Mouse (Mus musculus) heart, embryonic 16.5 days (tissue): Measurements from ENCODE around the gene Gpr119. TPM values are rescaled to one million over a fixed set of nuclear protein-coding genes. Genes with fewer than 3 reads are reported as not detected.

Source experiments
- ATAC-seq: fragments of 200-750 bp; cut with Nextera tagmentation; replicated peaks from 2 replicates; pipeline ENCODE4 v1.8.0; 2017; ENCODE audit warnings: moderate number of reproducible peaks; ENCODE audit not compliant: insufficient read depth, low FRiP score; ENCODE audit errors: extremely low read depth
- H3K27ac ChIP-seq: fragments of 300-500 bp; sonication (generic); 2 replicates; pipeline ENCODE4 v1.5.1; 2014; ENCODE audit warnings: mild to moderate bottlenecking, low read length, control low read depth, moderate library complexity
- H3K27me3 ChIP-seq: fragments of 300-500 bp; sonication (generic); 2 replicates; pipeline ENCODE4 v1.6.1; 2014; ENCODE audit warnings: low read length, mixed read lengths; ENCODE audit not compliant: control insufficient read depth, insufficient read depth
- H3K36me3 ChIP-seq: fragments of 300-500 bp; sonication (generic); 2 replicates; pipeline ENCODE4 v1.6.1; 2014; ENCODE audit not compliant: control insufficient read depth, insufficient read depth
- H3K4me1 ChIP-seq: fragments of 300-500 bp; sonication (generic); 2 replicates; pipeline ENCODE4 v1.6.1; 2014; ENCODE audit warnings: low read length, mixed read lengths; ENCODE audit not compliant: control insufficient read depth, insufficient read depth
- H3K4me2 ChIP-seq: fragments of 300-500 bp; sonication (generic); 2 replicates; pipeline ENCODE4 v1.6.1; 2014; ENCODE audit warnings: low read depth, mild to moderate bottlenecking, control low read depth, low read length
- H3K4me3 ChIP-seq: fragments of 300-500 bp; sonication (generic); 2 replicates; pipeline ENCODE4 v1.5.1; 2014; ENCODE audit warnings: mild to moderate bottlenecking, control low read depth, low read length
- H3K9ac ChIP-seq: fragments of 300-500 bp; sonication (generic); 2 replicates; pipeline ENCODE4 v1.6.1; 2014; ENCODE audit warnings: low read length, control low read depth
- H3K9me3 ChIP-seq: fragments of 300-500 bp; sonication (generic); replicated peaks from 2 replicates; pipeline ENCODE4 v1.6.1; 2016; ENCODE audit warnings: low read length; ENCODE audit not compliant: control insufficient read depth
- WGBS: fragments of 180-500 bp; shearing (Covaris S2); extraction: QIAGEN DNeasy Blood & Tissue Kit; methylation state at CpG from one replicate; pipeline ENCODE4 v1.1.7; 2014; 5-methylcytosine and 5-hydroxymethylcytosine counted together
- microRNA-seq: library from miRNA; unstranded; fragments of <30 nt; microRNA quantifications from one replicate; pipeline ENCODE4, GENCODE M21; 2017
- polyA plus RNA-seq: library from polyadenylated mRNA; unstranded; fragments of >200 nt; fragmentation: Nextera tagmentation; extraction: Ambion mirVana; gene quantifications from 2 replicates; pipeline ENCODE4 v1.2.1, GENCODE M21; 2015

Gene Gpr119
- polyA plus RNA-seq, 1 experiment from 2014 or later = not detected

DNA sequence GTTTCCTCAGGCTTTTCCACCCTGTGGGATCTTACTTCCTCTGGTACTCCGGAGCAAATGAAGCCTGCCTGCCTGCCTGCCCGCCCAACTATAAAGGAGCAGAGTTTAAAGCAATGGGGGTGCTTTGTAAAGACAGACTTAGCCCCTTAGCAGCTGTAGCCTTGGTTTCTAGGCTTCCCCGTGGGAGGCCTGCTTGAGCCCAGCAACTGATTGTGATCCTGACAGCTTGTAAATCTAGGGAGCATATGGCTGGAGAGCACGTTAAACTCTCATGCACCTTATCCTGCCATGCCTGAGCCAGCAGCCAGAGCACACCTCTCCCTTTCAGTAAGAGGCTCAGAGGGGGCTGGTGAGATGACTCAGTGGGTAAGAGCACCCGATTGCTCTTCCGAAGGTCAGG, 7.5 kb downstream of the Gpr119 start:
- ATAC-seq = no peak
- WGBS = 49% methylated on average over 6 of the region's 6 CpGs
- no peaks in the 10 kb centered on the region for H3K4me1 ChIP-seq
- H3K4me3 ChIP-seq = no peak overlapping the region
- no peak overlapping the region for H3K27ac ChIP-seq
- no peaks in the 10 kb centered on the region for H3K9me3 ChIP-seq
- H3K36me3 ChIP-seq = no peaks in the 10 kb centered on the region
- no peaks in the 10 kb centered on the region for H3K27me3 ChIP-seq
- no peak overlapping the region for H3K4me2 ChIP-seq
- no peak overlapping the region for H3K9ac ChIP-seq

- 84% methylated on average over 2 of the region's 2 CpGs for WGBS
- Histone ChIP-seq H3K4me1 (no peaks in the 10 kb centered on the region), H3K9ac (no peak overlapping the region), H3K9me3 (no peaks in the 10 kb centered on the region), H3K27ac (no peak overlapping the region), H3K4me2 (no peak overlapping the region), H3K4me3 (no peak overlapping the region), H3K36me3 (no peaks in the 10 kb centered on the region), H3K27me3 (no peaks in the 10 kb centered on the region)
- no peak for ATAC-seq
These were observed 30.2 kb downstream of the Gpr119 start for GRCm38 (mm10) chrX:48644122-48644521.

- no peak overlapping the region for H3K4me2 ChIP-seq
- no peak overlapping the region for H3K9ac ChIP-seq
- no peak overlapping the region for H3K27ac ChIP-seq
- H3K27me3 ChIP-seq = no peaks in the 10 kb centered on the region
- WGBS = 59% methylated on average over 2 of the region's 2 CpGs
- no peaks in the 10 kb centered on the region for H3K36me3 ChIP-seq
- H3K9me3 ChIP-seq = no peaks in the 10 kb centered on the region
- H3K4me1 ChIP-seq = no peaks in the 10 kb centered on the region
- no peak for ATAC-seq
- no peak overlapping the region for H3K4me3 ChIP-seq
These were observed 37.2 kb downstream of the Gpr119 start for GRCm38 (mm10) chrX:48637032-48637431.

GRCm38 (mm10) chrX:48624054-48624420, 50.2 kb downstream of the Gpr119 start:
- Histone ChIP-seq H3K9ac (peak overlapping the region; percentile 71), H3K36me3 (no peaks in the 10 kb centered on the region), H3K27ac (no peak overlapping the region; the same call in 1 of the 2 replicates), H3K9me3 (no peaks in the 10 kb centered on the region), H3K4me2 (peak overlapping the region; percentile 71), H3K4me1 (no peaks in the 10 kb centered on the region), H3K27me3 (no peaks in the 10 kb centered on the region), H3K4me3 (peak overlapping the region; percentile 75)
- ATAC-seq = no peak
- WGBS = 13% methylated on average over 9 of the region's 9 CpGs

DNA sequence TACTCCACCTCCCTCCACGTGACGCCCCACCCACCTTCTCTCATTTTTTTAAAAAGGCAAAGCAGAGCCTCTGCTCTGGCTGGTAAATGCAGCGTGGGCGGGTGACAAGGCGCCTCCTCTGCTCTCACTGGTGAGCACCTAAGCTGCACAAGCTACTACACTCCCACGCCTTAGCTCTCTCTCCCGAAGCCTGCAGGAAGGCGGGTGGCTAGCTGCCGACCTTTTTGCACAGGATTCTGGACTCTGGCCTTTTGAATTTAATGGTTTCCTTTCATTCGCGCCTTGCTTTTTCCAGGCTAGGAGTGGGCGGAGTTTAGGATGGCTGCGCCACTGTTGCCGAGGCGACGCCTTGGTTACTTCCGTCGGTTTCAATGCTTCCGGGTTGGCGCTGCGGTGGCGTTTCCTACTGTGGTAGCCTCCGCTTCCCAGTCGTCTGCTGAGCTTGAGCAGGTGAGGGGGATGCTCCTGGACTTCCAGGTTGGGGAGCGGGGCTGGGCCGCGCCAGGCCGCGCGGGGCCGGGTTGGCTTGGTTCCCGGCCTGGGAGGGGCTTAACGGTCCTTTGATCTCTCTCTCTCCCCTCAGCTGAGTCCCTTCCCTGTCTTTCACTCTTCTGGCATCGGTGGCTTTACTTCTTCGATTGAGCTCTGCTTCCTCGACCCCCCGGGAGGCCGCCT, 50.8 kb downstream of the Gpr119 start, which contains the start of gene Slc25a14:
Gene Slc25a14 (plus strand): TSS at position 35 of the 675 bp plus-strand sequence.
- H3K4me3 ChIP-seq = peak within 1 kb of the TSS; percentile 75
- peak within 1 kb of the TSS; percentile 72 for H3K27ac ChIP-seq
- H3K9me3 ChIP-seq = no peaks in the 10 kb centered on the region
- H3K4me2 ChIP-seq = peak within 1 kb of the TSS; percentile 71
- H3K36me3 ChIP-seq = no peaks in the 10 kb centered on the region
- peak; percentile 96 for ATAC-seq
- peak within 1 kb of the TSS; percentile 71 for H3K9ac ChIP-seq
- no peaks in the 10 kb centered on the region for H3K27me3 ChIP-seq
- WGBS = 14% methylated on average over 38 of the region's 38 CpGs
- no peaks in the 10 kb centered on the region for H3K4me1 ChIP-seq

DNA sequence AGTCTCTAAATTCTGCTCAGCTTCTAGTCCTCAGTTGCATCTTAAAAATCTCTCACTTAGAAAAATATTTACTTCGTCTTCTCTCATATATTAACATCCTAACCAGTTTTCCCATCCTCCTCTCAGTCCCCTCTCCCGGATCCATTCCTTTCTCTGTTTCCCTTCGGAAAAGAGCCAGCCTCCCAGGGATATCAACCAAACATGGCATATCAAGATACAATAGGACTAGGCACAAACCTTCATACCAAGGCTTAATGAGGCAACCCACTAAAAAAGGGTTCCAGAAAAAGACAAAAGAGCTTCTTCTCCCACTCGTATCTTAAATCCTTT, 51.3 kb downstream of the Gpr119 start:
- Histone ChIP-seq H3K9ac (peak overlapping the region; percentile 71), H3K27ac (peak overlapping the region; percentile 72), H3K9me3 (no peaks in the 10 kb centered on the region), H3K4me1 (no peaks in the 10 kb centered on the region), H3K27me3 (no peaks in the 10 kb centered on the region), H3K4me2 (peak overlapping the region; percentile 71), H3K36me3 (no peaks in the 10 kb centered on the region), H3K4me3 (peak overlapping the region; percentile 75)
- ATAC-seq = peak; percentile 16; the same call in 1 of the 2 replicates
- 16% methylated on average over 4 of the region's 4 CpGs for WGBS

Small RNA genes within 50 kb of the gene (microRNA-seq; reads per million reads assigned to microRNA genes)
- gene Gm27828 = not detected

Other genes with a start within 250 kb of the Gpr119 start
- gene Elf4, start 211.3 kb downstream of the Gpr119 start, polyA plus RNA-seq = 10.0 and 10.1 TPM in 2 replicates
- 123 and 139 TPM in 2 replicates for gene Aifm1, start 160.9 kb downstream of the Gpr119 start, polyA plus RNA-seq
- gene Rab33a, start 155.2 kb downstream of the Gpr119 start, polyA plus RNA-seq = 3.8 and 5.6 TPM in 2 replicates
- gene Zfp280c, start 80.0 kb downstream of the Gpr119 start, polyA plus RNA-seq = 5.1 and 5.8 TPM in 2 replicates
- 7.7 and 8.2 TPM in 2 replicates for gene Slc25a14, start 51.1 kb downstream of the Gpr119 start, polyA plus RNA-seq
- 15.3 and 16.1 TPM in 2 replicates for gene Rbmx2, start 20.5 kb upstream of the Gpr119 start, polyA plus RNA-seq
- not detected in 2 replicates for gene Gm595, start 203.2 kb upstream of the Gpr119 start, polyA plus RNA-seq